Mouse (Mus musculus) liver, embryonic 12.5 days (tissue): ENCODE measurements around the gene Gpr12. TPM values are rescaled to one million over a fixed set of nuclear protein-coding genes. Genes with fewer than 3 reads are reported as not detected.

Experiments
- ATAC-seq: fragments of 200-750 bp; cut with Nextera tagmentation; 2 replicates; pipeline ENCODE4 v1.8.0; 2017; ENCODE audit warnings: moderate number of reproducible peaks, mild to moderate bottlenecking, moderate library complexity
- H3K27ac ChIP-seq: fragments of 300-500 bp; sonication (generic); 2 replicates; pipeline ENCODE4 v1.5.1; 2016; ENCODE audit warnings: mild to moderate bottlenecking
- H3K27me3 ChIP-seq: fragments of 300-500 bp; sonication (generic); replicated peaks from 2 replicates; pipeline ENCODE4 v1.6.1; 2016; ENCODE audit warnings: mild to moderate bottlenecking, moderate library complexity
- H3K36me3 ChIP-seq: fragments of 300-500 bp; sonication (generic); 2 replicates; pipeline ENCODE4 v1.6.1; 2016; ENCODE audit warnings: mild to moderate bottlenecking, moderate library complexity
- H3K4me1 ChIP-seq: fragments of 300-500 bp; sonication (generic); 2 replicates; pipeline ENCODE4 v1.6.1; 2016
- H3K4me2 ChIP-seq: fragments of 300-500 bp; sonication (generic); 2 replicates; pipeline ENCODE4 v1.6.1; 2016; ENCODE audit warnings: mild to moderate bottlenecking, moderate library complexity
- H3K4me3 ChIP-seq: fragments of 300-500 bp; sonication (generic); 2 replicates; pipeline ENCODE4 v1.5.1; 2016; ENCODE audit warnings: mild to moderate bottlenecking, moderate library complexity
- H3K9ac ChIP-seq: fragments of 300-500 bp; sonication (generic); 2 replicates; pipeline ENCODE4 v1.6.1; 2016; ENCODE audit warnings: mild to moderate bottlenecking, moderate library complexity
- H3K9me3 ChIP-seq: fragments of 300-500 bp; sonication (generic); replicated peaks from 2 replicates; pipeline ENCODE4 v1.6.1; 2016; ENCODE audit warnings: mild to moderate bottlenecking, moderate library complexity
- WGBS: fragments of 180-500 bp; shearing (Covaris S2); methylation state at CpG from one replicate; pipeline ENCODE4 v1.1.7; 2016; ENCODE audit not compliant: insufficient replicate concordance; 5-methylcytosine and 5-hydroxymethylcytosine counted together
- polyA plus RNA-seq: library from polyadenylated mRNA; unstranded; fragments of >200 nt; fragmentation: Nextera tagmentation; extraction: Ambion mirVana; gene quantifications from 2 replicates; pipeline ENCODE4 v1.2.1, GENCODE M21; 2016

Gene Gpr12
- polyA plus RNA-seq: 0.08 TPM in 1 of 2 replicates, not detected in the other

DNA sequence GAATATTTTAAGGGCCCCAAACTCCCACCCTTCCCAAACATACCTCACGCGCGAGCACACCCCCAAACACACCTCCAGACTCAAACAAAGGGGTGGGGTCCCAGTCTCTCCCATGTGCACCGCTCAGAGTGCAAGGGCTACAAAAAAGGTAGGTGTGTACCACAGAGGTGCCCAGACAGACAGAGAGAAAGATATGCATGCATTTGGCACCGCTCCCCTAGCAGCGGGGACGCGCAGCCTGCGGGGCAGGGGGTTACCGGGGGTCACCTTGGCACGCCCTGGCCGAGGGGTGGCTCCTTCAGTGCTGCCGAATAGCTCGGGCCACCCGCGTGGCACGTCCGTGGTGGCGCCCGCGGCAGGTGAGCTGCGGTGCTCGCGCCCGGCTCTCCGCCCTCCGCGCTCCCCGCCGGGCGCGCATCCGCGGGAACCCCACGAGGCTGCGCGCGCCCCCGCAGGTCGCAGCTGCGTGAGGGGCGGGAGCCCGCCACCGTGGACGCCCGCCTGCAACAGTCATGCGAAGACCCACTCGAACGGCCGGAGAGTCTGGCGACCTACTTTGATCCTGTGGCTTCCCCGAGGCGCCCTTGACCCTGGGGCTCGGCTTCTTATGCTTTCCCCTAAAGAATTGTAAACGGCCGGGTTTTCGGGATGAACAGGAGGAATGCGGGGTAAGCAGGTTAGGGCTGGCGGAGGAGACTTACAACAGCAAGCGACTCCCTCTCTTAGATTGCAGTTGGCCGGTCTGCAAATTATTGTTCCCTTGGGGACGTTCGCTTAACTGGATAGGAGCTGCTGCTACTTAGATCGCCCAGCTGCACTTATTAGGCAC lies at the start of gene Gpr12:
Gene Gpr12 (minus strand): TSS at position 762 of the 829 bp plus-strand sequence.
- Histone ChIP-seq H3K9me3 (no peaks in the 10 kb centered on the region), H3K27me3 (peaks cover 42% of the 10 kb centered on the region), H3K4me2 (peak within 1 kb of the TSS; percentile 65), H3K9ac (no peak within 1 kb of the TSS), H3K4me1 (0 out of 2 replicates have a peak, but pooled peaks cover 4% of the 10 kb centered on the region), H3K36me3 (no peaks in the 10 kb centered on the region), H3K27ac (no peak within 1 kb of the TSS), H3K4me3 (peak within 1 kb of the TSS; percentile 42)
- 4% methylated on average over 48 of the region's 64 CpGs for WGBS
- no peak for ATAC-seq

GRCm38 (mm10) chr5:146631602-146632001 lies 46.6 kb upstream of the Gpr12 start:
- H3K27ac ChIP-seq: no peak overlapping the region
- H3K9ac ChIP-seq: no peak overlapping the region
- ATAC-seq: no peak
- no peaks in the 10 kb centered on the region for H3K9me3 ChIP-seq
- no peak overlapping the region for H3K4me3 ChIP-seq
- WGBS: 80% methylated on average over 3 of the region's 3 CpGs
- H3K4me2 ChIP-seq: no peak overlapping the region
- H3K4me1 ChIP-seq: no peaks in the 10 kb centered on the region
- no peaks in the 10 kb centered on the region for H3K27me3 ChIP-seq
- no peaks in the 10 kb centered on the region for H3K36me3 ChIP-seq

- Histone ChIP-seq H3K4me3 (no peak overlapping the region), H3K4me1 (no peaks in the 10 kb centered on the region), H3K27ac (no peak overlapping the region), H3K27me3 (no peaks in the 10 kb centered on the region), H3K9me3 (no peaks in the 10 kb centered on the region), H3K4me2 (no peak overlapping the region), H3K9ac (no peak overlapping the region), H3K36me3 (no peaks in the 10 kb centered on the region)
- 39% methylated on average over 4 of the region's 4 CpGs for WGBS
- ATAC-seq: no peak
Measured at GRCm38 (mm10) chr5:146630961-146631360, 45.9 kb upstream of the Gpr12 start.

- Histone ChIP-seq H3K27ac (no peak overlapping the region), H3K4me1 (no peaks in the 10 kb centered on the region), H3K27me3 (no peaks in the 10 kb centered on the region), H3K9ac (no peak overlapping the region), H3K4me3 (no peak overlapping the region), H3K4me2 (no peak overlapping the region), H3K36me3 (no peaks in the 10 kb centered on the region), H3K9me3 (no peaks in the 10 kb centered on the region)
- 73% methylated on average over 10 of the region's 10 CpGs for WGBS
- ATAC-seq: no peak
Measured at GRCm38 (mm10) chr5:146629636-146630035, 44.6 kb upstream of the Gpr12 start.

GRCm38 (mm10) chr5:146628804-146629203 lies 43.8 kb upstream of the Gpr12 start:
- Histone ChIP-seq H3K27ac (no peak overlapping the region), H3K9me3 (no peaks in the 10 kb centered on the region), H3K27me3 (no peaks in the 10 kb centered on the region), H3K4me2 (no peak overlapping the region), H3K4me1 (no peaks in the 10 kb centered on the region), H3K36me3 (no peaks in the 10 kb centered on the region), H3K9ac (no peak overlapping the region), H3K4me3 (no peak overlapping the region)
- ATAC-seq: no peak
- WGBS: 54% methylated on average over 1 of the region's 1 CpGs

DNA sequence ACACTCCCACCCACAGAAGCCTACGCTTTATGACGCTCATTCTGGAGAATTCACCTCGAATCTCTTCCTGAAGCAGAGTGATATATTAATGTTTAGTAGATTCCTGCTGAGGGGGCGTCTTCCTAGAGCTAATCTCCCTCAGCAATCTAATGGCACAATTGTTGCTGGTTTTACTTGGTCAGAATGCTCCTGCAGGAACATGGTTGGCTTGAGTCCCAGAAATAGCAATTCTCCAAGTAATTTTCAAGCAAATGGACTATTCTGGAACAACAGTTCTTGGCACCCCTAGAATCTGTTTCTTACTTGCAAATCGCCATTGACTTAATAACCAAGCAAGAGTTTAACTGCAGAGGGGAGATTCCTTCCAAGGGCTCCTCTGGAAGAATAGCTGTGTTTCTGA lies 42.9 kb upstream of the Gpr12 start:
- 61% methylated on average over 5 of the region's 5 CpGs for WGBS
- Histone ChIP-seq H3K36me3 (no peaks in the 10 kb centered on the region), H3K9me3 (no peaks in the 10 kb centered on the region), H3K4me2 (no peak overlapping the region), H3K27me3 (no peaks in the 10 kb centered on the region), H3K4me1 (no peaks in the 10 kb centered on the region), H3K27ac (no peak overlapping the region), H3K9ac (no peak overlapping the region), H3K4me3 (no peak overlapping the region)
- no peak for ATAC-seq

DNA sequence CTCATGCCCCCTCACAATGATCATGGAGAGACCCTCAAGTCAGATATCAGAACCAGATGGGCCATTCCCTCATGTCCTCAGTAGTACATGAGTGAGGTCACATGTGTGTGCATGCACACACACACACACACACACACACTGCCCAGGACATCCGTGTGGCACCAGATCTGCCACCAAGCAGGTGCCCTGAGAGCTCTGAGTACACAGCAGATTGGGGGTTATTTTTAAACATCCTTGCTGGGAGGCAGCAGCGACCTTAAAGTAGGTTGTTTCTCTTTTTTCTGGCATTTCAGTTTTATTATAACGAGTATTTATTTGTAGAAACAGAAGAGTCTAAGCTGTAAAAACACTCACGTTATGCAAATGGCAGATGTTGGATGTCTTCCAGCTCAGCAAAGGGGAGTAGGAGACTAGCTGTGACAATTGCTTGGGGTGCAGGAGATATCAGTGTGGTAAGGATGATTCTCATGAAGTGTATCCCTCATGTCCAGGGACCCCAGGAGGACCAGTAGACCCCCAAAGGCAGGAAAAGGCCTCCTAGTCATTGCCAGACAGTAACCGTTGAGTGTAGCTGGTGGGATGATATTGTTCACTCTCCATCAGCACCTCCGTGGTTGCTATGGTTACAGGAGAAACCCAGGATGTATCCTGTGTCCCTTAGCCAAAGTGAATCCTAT lies 40.7 kb upstream of the Gpr12 start:
- 45% methylated on average over 6 of the region's 6 CpGs for WGBS
- Histone ChIP-seq H3K4me1 (no peaks in the 10 kb centered on the region), H3K27me3 (no peaks in the 10 kb centered on the region), H3K4me2 (no peak overlapping the region), H3K4me3 (no peak overlapping the region), H3K9ac (no peak overlapping the region), H3K27ac (no peak overlapping the region), H3K36me3 (no peaks in the 10 kb centered on the region), H3K9me3 (no peaks in the 10 kb centered on the region)
- ATAC-seq: no peak

DNA sequence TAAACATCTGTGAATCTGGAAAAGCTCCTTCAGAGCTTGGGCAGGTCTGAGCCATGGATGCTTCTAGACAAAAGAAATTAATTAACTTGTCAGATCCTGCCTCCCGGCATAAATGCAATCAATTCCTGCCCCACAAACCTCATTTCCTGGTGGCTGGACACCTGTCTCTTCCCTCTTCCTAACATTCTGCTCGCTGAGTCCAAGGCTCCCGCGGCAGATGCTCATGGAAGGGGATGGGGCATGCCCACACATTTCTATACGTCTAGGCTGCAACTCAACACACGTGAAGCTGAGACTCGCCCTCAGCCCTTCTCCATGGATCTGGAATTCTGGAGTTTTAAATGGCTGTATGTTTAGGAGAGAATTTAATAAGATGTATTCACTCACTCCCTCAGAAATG lies 26.8 kb upstream of the Gpr12 start:
- Histone ChIP-seq H3K9me3 (no peaks in the 10 kb centered on the region), H3K4me2 (no peak overlapping the region), H3K36me3 (no peaks in the 10 kb centered on the region), H3K4me1 (no peaks in the 10 kb centered on the region), H3K27ac (no peak overlapping the region), H3K4me3 (no peak overlapping the region), H3K27me3 (no peaks in the 10 kb centered on the region), H3K9ac (no peak overlapping the region)
- no peak for ATAC-seq
- 61% methylated on average over 7 of the region's 7 CpGs for WGBS

DNA sequence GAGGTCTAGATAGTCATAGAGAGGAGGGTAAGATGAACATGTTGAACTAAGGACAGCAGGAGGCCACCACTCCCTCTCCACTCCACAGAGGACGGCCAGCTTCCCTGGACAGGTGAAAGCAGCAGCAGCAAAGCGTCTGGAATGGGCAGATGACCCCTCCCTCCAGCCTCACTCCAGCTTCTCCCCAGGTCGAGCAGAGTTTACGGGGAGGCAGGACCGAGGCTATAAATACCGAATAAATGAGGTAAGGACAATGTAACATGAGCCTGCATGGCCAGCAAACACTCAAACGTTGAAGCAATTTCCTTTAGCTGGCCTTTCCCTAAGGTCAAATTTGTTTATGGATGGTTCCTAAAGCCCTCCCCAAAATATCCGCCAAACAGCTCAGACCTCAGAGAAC lies 26.0 kb upstream of the Gpr12 start:
- Histone ChIP-seq H3K4me2 (no peak overlapping the region), H3K36me3 (no peaks in the 10 kb centered on the region), H3K9me3 (no peaks in the 10 kb centered on the region), H3K9ac (no peak overlapping the region), H3K4me3 (no peak overlapping the region), H3K27ac (no peak overlapping the region), H3K27me3 (no peaks in the 10 kb centered on the region), H3K4me1 (no peaks in the 10 kb centered on the region)
- no peak for ATAC-seq
- 39% methylated on average over 8 of the region's 8 CpGs for WGBS

- Histone ChIP-seq H3K4me1 (no peaks in the 10 kb centered on the region), H3K27ac (no peak overlapping the region), H3K9me3 (no peaks in the 10 kb centered on the region), H3K27me3 (no peaks in the 10 kb centered on the region), H3K4me2 (no peak overlapping the region), H3K9ac (no peak overlapping the region), H3K4me3 (no peak overlapping the region), H3K36me3 (no peaks in the 10 kb centered on the region)
- ATAC-seq: no peak
- 57% methylated on average over 10 of the region's 10 CpGs for WGBS
Measured at GRCm38 (mm10) chr5:146609646-146610045, 24.6 kb upstream of the Gpr12 start.

DNA sequence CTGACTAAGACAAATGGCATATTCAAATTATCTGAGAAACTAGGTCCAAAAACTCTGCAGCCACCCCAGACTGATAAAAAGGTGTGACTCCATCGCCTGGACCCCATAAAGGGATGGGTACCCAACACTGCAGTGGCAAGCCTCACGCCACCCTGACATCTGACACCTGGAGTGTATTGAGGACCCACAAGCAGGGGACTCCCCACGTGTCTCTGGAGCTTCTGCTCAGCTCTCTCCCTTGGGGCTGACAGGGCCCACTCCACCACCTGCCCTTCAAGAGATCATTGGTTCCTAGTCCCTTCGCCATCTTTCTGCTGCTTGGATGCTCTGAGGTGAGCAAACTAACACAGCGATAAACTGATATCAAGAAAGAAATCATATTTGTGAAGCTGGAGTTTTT lies 22.8 kb upstream of the Gpr12 start:
- 50% methylated on average over 5 of the region's 5 CpGs for whole genome bisulfite sequencing
- no peak for ATAC-seq
- Histone ChIP-seq H3K27me3 (no peaks in the 10 kb centered on the region), H3K4me1 (no peaks in the 10 kb centered on the region), H3K9me3 (no peaks in the 10 kb centered on the region), H3K4me3 (no peak overlapping the region), H3K4me2 (no peak overlapping the region), H3K36me3 (no peaks in the 10 kb centered on the region), H3K27ac (no peak overlapping the region), H3K9ac (no peak overlapping the region)

- H3K4me1 ChIP-seq: no peaks in the 10 kb centered on the region
- H3K36me3 ChIP-seq: no peaks in the 10 kb centered on the region
- H3K27me3 ChIP-seq: no peaks in the 10 kb centered on the region
- no peak overlapping the region for H3K4me3 ChIP-seq
- H3K27ac ChIP-seq: no peak overlapping the region
- WGBS: 68% methylated on average over 5 of the region's 5 CpGs
- no peak for ATAC-seq
- H3K4me2 ChIP-seq: no peak overlapping the region
- H3K9me3 ChIP-seq: peaks cover under 1% of the 10 kb centered on the region; the same call in 1 of the 2 replicates
- H3K9ac ChIP-seq: no peak overlapping the region
Measured at GRCm38 (mm10) chr5:146606895-146607294, 21.9 kb upstream of the Gpr12 start.
